Mouse (Mus musculus) midbrain, embryonic 14.5 days (tissue): Measurements from ENCODE around the gene C3ar1. TPM values are rescaled to one million over a fixed set of nuclear protein-coding genes. Genes with fewer than 3 reads are reported as not detected.

Experiments used
- microRNA-seq: library from miRNA; unstranded; fragments of <30 nt; microRNA quantifications from one replicate; pipeline ENCODE4, GENCODE M21; 2016
- polyA plus RNA-seq: library from polyadenylated mRNA; unstranded; fragments of >200 nt; fragmentation: Nextera tagmentation; extraction: Ambion mirVana; gene quantifications from 2 replicates; pipeline ENCODE4 v1.2.1, GENCODE M21; 2014

Gene C3ar1
- polyA plus RNA-seq, 1 experiment from 2014 or later: 2.0 TPM

Small RNA genes lying within 50 kb of the gene (microRNA-seq; reads per million reads assigned to microRNA genes)
- gene Mir7231: not detected

Other genes starting within 250 kb of the C3ar1 start
- 0.13 TPM in 1 of 2 replicates, not detected in the other for gene Gdf3, start 246.1 kb downstream of the C3ar1 start, polyA plus RNA-seq
- not detected in 2 replicates for gene Dppa3, start 229.8 kb downstream of the C3ar1 start, polyA plus RNA-seq
- gene Nanog, start 148.7 kb downstream of the C3ar1 start, polyA plus RNA-seq: 0.11 TPM in 1 of 2 replicates, not detected in the other
- gene Slc2a3, start 54.5 kb downstream of the C3ar1 start, polyA plus RNA-seq: 21.7 and 28.4 TPM in 2 replicates
- 9.0 and 10.1 TPM in 2 replicates for gene Foxj2, start 36.2 kb downstream of the C3ar1 start, polyA plus RNA-seq
- 119 and 135 TPM in 2 replicates for gene Necap1, start 18.3 kb upstream of the C3ar1 start, polyA plus RNA-seq
- 1.9 TPM in 1 of 2 replicates, not detected in the other for gene Clec4a1, start 65.7 kb upstream of the C3ar1 start, polyA plus RNA-seq
- gene Clec4a3, start 96.4 kb upstream of the C3ar1 start, polyA plus RNA-seq: 1.5 TPM in 1 of 2 replicates, not detected in the other
- not detected in 2 replicates for gene Clec4a4, start 134.2 kb upstream of the C3ar1 start, polyA plus RNA-seq
- not detected in 2 replicates for gene Clec4b1, start 193.8 kb upstream of the C3ar1 start, polyA plus RNA-seq